Mouse (Mus musculus): ENCODE measurements at regions not wholly inside any gene's neighbourhood (a gene's known extent, or its start where the extent isn't known, plus 50 kb on each side); places are given as distances from the start of the nearest gene placed in this dataset.

- Histone ChIP-seq H3K4me3 (ENCODE audit: insufficient read depth, poor library complexity, severe bottlenecking) (no peak overlapping the region), H3K79me2 (ENCODE audit: control insufficient read depth, insufficient read depth) (no peaks in the 10 kb centered on the region), H3K27me3 (ENCODE audit: control insufficient read depth, insufficient read depth, insufficient read length) (peaks cover 10% of the 10 kb centered on the region), H3ac (ENCODE audit: control insufficient read depth, insufficient read length, low read depth) (no peak overlapping the region), H3K36me3 (ENCODE audit: control insufficient read depth, insufficient read depth) (no peaks in the 10 kb centered on the region), H3K79me3 (ENCODE audit: low read depth) (no peaks in the 10 kb centered on the region)
- TF ChIP-seq FOSL1 (IDR thresholded peaks at IDR 0.05; ENCODE audit: insufficient read depth, low read length, poor library complexity, severe bottlenecking) (no peak), CTCF (IDR thresholded peaks at IDR 0.05; ENCODE audit: control insufficient read depth, insufficient read depth, insufficient read length) (no peak), MYOD1 (IDR thresholded peaks at IDR 0.05; ENCODE audit: control insufficient read depth, insufficient read length, low read depth) (no peak), CEBPB (IDR thresholded peaks at IDR 0.05; ENCODE audit: low read depth) (no peak), MAX (IDR thresholded peaks at IDR 0.05) (no peak), USF1 (IDR thresholded peaks at IDR 0.05; ENCODE audit: low read depth) (no peak), MYOG (IDR thresholded peaks at IDR 0.05; ENCODE audit: control insufficient read depth, extremely low read depth, insufficient read length) (no peak)
Measured at GRCm38 (mm10) chr9:41375984-41376651, 214.6 kb upstream of the Ubash3b start.

- TF ChIP-seq MAX (IDR thresholded peaks at IDR 0.05), result no peak
- no peak for TF ChIP-seq CEBPB (IDR thresholded peaks at IDR 0.05; ENCODE audit: low read depth)
- no peak for TF ChIP-seq FOSL1 (IDR thresholded peaks at IDR 0.05; ENCODE audit: insufficient read depth, low read length, poor library complexity, severe bottlenecking)
- no peak for TF ChIP-seq CTCF (IDR thresholded peaks at IDR 0.05; ENCODE audit: control insufficient read depth, insufficient read depth, insufficient read length)
- no peak for TF ChIP-seq MYOD1 (IDR thresholded peaks at IDR 0.05; ENCODE audit: control insufficient read depth, insufficient read length, low read depth)
- no peak for TF ChIP-seq MYOG (IDR thresholded peaks at IDR 0.05; ENCODE audit: control insufficient read depth, extremely low read depth, insufficient read length)
- TF ChIP-seq USF1 (IDR thresholded peaks at IDR 0.05; ENCODE audit: low read depth), result no peak
- Histone ChIP-seq H3K79me3 (ENCODE audit: low read depth) (no peaks in the 10 kb centered on the region), H3K4me3 (ENCODE audit: insufficient read depth, poor library complexity, severe bottlenecking) (no peak overlapping the region), H3ac (ENCODE audit: control insufficient read depth, insufficient read length, low read depth) (no peak overlapping the region), H3K79me2 (ENCODE audit: control insufficient read depth, insufficient read depth) (no peaks in the 10 kb centered on the region), H3K36me3 (ENCODE audit: control insufficient read depth, insufficient read depth) (no peaks in the 10 kb centered on the region), H3K27me3 (ENCODE audit: control insufficient read depth, insufficient read depth, insufficient read length) (peaks cover 10% of the 10 kb centered on the region)
Measured at GRCm38 (mm10) chr9:41374591-41375481, 213.3 kb upstream of the Ubash3b start.

- no peak for TF ChIP-seq MYOG (IDR thresholded peaks at IDR 0.05; ENCODE audit: control insufficient read depth, extremely low read depth, insufficient read length)
- no peak for TF ChIP-seq MAX (IDR thresholded peaks at IDR 0.05)
- no peak for TF ChIP-seq MYOD1 (IDR thresholded peaks at IDR 0.05; ENCODE audit: control insufficient read depth, insufficient read length, low read depth)
- TF ChIP-seq CTCF (IDR thresholded peaks at IDR 0.05; ENCODE audit: control insufficient read depth, insufficient read depth, insufficient read length), result no peak
- no peak for TF ChIP-seq USF1 (IDR thresholded peaks at IDR 0.05; ENCODE audit: low read depth)
- TF ChIP-seq CEBPB (IDR thresholded peaks at IDR 0.05; ENCODE audit: low read depth), result no peak
- no peak for TF ChIP-seq FOSL1 (IDR thresholded peaks at IDR 0.05; ENCODE audit: insufficient read depth, low read length, poor library complexity, severe bottlenecking)
- Histone ChIP-seq H3K4me3 (ENCODE audit: insufficient read depth, poor library complexity, severe bottlenecking) (no peak overlapping the region), H3K27me3 (ENCODE audit: control insufficient read depth, insufficient read depth, insufficient read length) (no peaks in the 10 kb centered on the region), H3K79me2 (ENCODE audit: control insufficient read depth, insufficient read depth) (no peaks in the 10 kb centered on the region), H3K79me3 (ENCODE audit: low read depth) (no peaks in the 10 kb centered on the region), H3ac (ENCODE audit: control insufficient read depth, insufficient read length, low read depth) (no peak overlapping the region), H3K36me3 (ENCODE audit: control insufficient read depth, insufficient read depth) (no peaks in the 10 kb centered on the region)
Measured at GRCm38 (mm10) chr9:41366405-41366804, 204.9 kb upstream of the Ubash3b start.

GRCm38 (mm10) chr9:41365251-41365650, 203.8 kb upstream of the Ubash3b start:
- H3ac ChIP-seq (ENCODE audit: control insufficient read depth, insufficient read length, low read depth), result no peak overlapping the region
- H3K4me3 ChIP-seq (ENCODE audit: insufficient read depth, poor library complexity, severe bottlenecking), result no peak overlapping the region
- TF ChIP-seq FOSL1 (IDR thresholded peaks at IDR 0.05; ENCODE audit: insufficient read depth, low read length, poor library complexity, severe bottlenecking) (no peak), MYOD1 (IDR thresholded peaks at IDR 0.05; ENCODE audit: control insufficient read depth, insufficient read length, low read depth) (no peak), USF1 (IDR thresholded peaks at IDR 0.05; ENCODE audit: low read depth) (no peak), CTCF (IDR thresholded peaks at IDR 0.05; ENCODE audit: control insufficient read depth, insufficient read depth, insufficient read length) (no peak), CEBPB (IDR thresholded peaks at IDR 0.05; ENCODE audit: low read depth) (no peak), MYOG (IDR thresholded peaks at IDR 0.05; ENCODE audit: control insufficient read depth, extremely low read depth, insufficient read length) (no peak)
- no peaks in the 10 kb centered on the region for H3K27me3 ChIP-seq (ENCODE audit: control insufficient read depth, insufficient read depth, insufficient read length)
- no peaks in the 10 kb centered on the region for H3K79me3 ChIP-seq (ENCODE audit: low read depth)
- no peaks in the 10 kb centered on the region for H3K79me2 ChIP-seq (ENCODE audit: control insufficient read depth, insufficient read depth)
- no peaks in the 10 kb centered on the region for H3K36me3 ChIP-seq (ENCODE audit: control insufficient read depth, insufficient read depth)

GRCm38 (mm10) chr9:41364442-41365250, 203.1 kb upstream of the Ubash3b start:
- TF ChIP-seq MAX (IDR thresholded peaks at IDR 0.05) (no peak), MYOG (IDR thresholded peaks at IDR 0.05; ENCODE audit: control insufficient read depth, extremely low read depth, insufficient read length) (no peak), MYOD1 (IDR thresholded peaks at IDR 0.05; ENCODE audit: control insufficient read depth, insufficient read length, low read depth) (no peak), USF1 (IDR thresholded peaks at IDR 0.05; ENCODE audit: low read depth) (no peak), CEBPB (IDR thresholded peaks at IDR 0.05; ENCODE audit: low read depth) (no peak), CTCF (IDR thresholded peaks at IDR 0.05; ENCODE audit: control insufficient read depth, insufficient read depth, insufficient read length) (no peak), FOSL1 (IDR thresholded peaks at IDR 0.05; ENCODE audit: insufficient read depth, low read length, poor library complexity, severe bottlenecking) (no peak)

More at GRCm38 (mm10) chr9:41364442-41365250, 203.1 kb upstream of the Ubash3b start:
- Histone ChIP-seq H3K79me3 (ENCODE audit: low read depth) (no peaks in the 10 kb centered on the region), H3K36me3 (ENCODE audit: control insufficient read depth, insufficient read depth) (no peaks in the 10 kb centered on the region), H3K27me3 (ENCODE audit: control insufficient read depth, insufficient read depth, insufficient read length) (no peaks in the 10 kb centered on the region), H3K79me2 (ENCODE audit: control insufficient read depth, insufficient read depth) (no peaks in the 10 kb centered on the region), H3ac (ENCODE audit: control insufficient read depth, insufficient read length, low read depth) (no peak overlapping the region), H3K4me3 (ENCODE audit: insufficient read depth, poor library complexity, severe bottlenecking) (no peak overlapping the region)

Measured in C2C12 (cell line).